Mouse (Mus musculus): Measurements from ENCODE around the gene Il25. TPM values are rescaled to one million over a fixed set of nuclear protein-coding genes. Genes with fewer than 3 reads are reported as not detected.

Gene Il25
- total RNA-seq, 2 experiments from 2014 or later = not detected

DNA sequence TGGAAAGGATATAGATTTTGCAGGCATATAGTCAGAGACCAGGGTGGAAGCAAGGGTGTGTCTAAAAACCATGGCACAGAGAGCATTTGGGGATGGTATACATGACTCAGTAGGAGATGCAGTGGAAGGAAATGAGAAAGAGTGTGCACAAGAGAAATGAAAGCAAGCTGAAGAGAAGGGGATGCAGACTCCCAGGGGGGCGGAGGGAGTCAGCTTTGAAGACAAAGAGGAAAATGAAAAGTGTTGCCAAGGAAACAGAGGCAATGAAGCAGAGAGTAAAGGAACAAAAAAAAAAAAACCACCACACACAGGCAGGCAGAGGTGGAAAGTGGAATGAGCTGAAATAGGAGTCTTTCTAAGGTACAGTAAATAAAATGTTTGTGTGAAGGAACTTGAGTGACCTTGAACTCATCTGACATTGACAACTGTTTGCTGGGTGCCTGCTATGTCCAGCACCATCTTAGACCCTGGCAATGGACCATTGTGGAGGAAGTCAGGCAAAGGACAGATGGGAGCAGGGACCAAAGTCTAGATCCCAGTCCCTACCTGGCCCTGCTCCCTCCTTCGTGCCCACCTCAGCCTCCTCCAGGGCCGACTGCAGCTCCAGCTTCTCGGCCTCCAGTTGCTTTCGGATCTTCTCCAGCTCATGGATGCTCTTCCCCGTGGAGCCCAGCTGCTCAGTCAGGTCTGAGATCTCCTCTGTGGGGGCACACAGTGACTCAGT is 41.7 kb downstream of the Il25 start:
- ATAC-seq (replicated peaks; ENCODE audit: low FRiP score, poor library complexity, severe bottlenecking) = no peak

DNA sequence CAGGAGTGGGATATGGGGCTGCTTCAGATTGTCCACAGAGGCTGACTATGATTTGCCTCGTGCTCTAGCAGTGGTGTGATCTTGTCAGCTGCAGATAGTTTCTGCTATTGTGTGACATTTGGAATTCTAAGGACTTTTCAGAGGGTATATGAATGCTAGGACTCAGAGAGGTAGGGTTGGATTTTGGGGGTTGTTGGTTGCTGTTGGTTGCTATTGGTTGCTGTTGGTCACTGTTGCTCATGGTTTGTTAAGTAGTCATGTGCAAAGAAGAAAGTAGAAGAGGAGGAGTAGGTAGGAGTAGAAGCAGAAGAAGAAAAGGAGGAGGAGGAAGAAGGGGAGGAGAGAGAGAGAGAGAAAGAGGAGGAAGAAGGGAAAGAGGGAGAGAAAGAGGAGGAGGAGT is 44.1 kb downstream of the Il25 start, which contains the start of gene Gm17428:
Gene Gm17428, plus strand, starts transcription at position 301 of the 400 bp plus-strand sequence.
- no peak for ATAC-seq (replicated peaks; ENCODE audit: low FRiP score, poor library complexity, severe bottlenecking)

DNA sequence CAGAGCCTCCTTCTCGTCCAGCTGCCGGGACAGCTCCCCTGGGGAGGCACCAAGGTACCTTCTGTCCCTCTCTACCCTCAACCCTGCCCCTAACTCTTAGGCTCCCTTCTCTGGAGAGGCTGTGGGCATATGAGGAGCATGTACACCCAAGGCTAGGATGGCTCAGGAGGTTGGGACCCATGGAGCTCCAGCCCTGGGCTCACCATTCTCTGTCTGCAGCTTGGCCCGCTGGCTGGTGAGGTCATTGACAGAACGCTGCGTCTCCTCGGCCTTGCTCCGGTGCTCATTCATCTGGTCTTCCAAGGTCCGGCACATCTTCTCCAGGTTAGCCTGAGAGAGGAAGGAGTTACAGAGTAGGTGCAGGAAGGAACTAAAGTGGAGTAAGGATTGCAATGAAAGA is 46.2 kb downstream of the Il25 start:
- no peak for ATAC-seq (replicated peaks; ENCODE audit: low FRiP score, poor library complexity, severe bottlenecking)

DNA sequence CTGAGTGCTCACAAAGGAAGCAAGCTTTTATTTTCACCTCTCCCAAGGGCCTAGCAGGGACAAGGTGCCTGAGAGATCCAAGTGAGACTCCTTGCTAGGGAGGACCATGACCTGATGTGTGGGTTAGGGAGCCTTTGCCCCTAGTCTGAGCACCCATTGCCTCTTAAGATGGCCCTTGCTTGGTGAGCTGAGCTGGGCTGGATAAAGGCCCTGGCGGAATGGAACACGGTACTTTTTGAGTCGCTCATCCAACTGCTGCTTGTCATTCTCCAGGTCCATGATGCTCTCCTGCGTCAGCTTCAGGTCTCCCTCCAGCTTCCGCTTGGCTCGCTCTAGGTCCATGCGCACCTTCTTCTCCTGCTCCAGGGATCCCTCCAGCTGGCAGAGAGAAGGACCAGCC is 49.4 kb downstream of the Il25 start:
- no peak for ATAC-seq (replicated peaks; ENCODE audit: low FRiP score, poor library complexity, severe bottlenecking)

Other genes with a start within 250 kb of the Il25 start
- gene 1700123O20Rik, start 246.5 kb upstream of the Il25 start, total RNA-seq (2015; ENCODE audit: low replicate concordance) = 22.7 and 25.5 TPM in 2 replicates
- gene 1700123O20Rik, start 246.5 kb upstream of the Il25 start, total RNA-seq (2017; ENCODE audit: low replicate concordance) = 18.1 and 25.8 TPM in 2 replicates
- 173 and 217 TPM in 2 replicates for gene Acin1, start 245.8 kb upstream of the Il25 start, total RNA-seq (2015; ENCODE audit: low replicate concordance)
- 369 and 562 TPM in 2 replicates for gene Acin1, start 245.8 kb upstream of the Il25 start, total RNA-seq (2017; ENCODE audit: low replicate concordance)
- not detected in 2 replicates for gene Gm29776, start 233.9 kb upstream of the Il25 start, total RNA-seq (2015; ENCODE audit: low replicate concordance)
- not detected in 2 replicates for gene Gm29776, start 233.9 kb upstream of the Il25 start, total RNA-seq (2017; ENCODE audit: low replicate concordance)
- 22.4 and 29.4 TPM in 2 replicates for gene Cebpe, start 220.5 kb upstream of the Il25 start, total RNA-seq (2015; ENCODE audit: low replicate concordance)
- gene Cebpe, start 220.5 kb upstream of the Il25 start, total RNA-seq (2017; ENCODE audit: low replicate concordance) = 27.7 and 53.0 TPM in 2 replicates
- 7.7 and 10.8 TPM in 2 replicates for gene Slc7a8, start 150.7 kb upstream of the Il25 start, total RNA-seq (2015; ENCODE audit: low replicate concordance)
- gene Slc7a8, start 150.7 kb upstream of the Il25 start, total RNA-seq (2017; ENCODE audit: low replicate concordance) = 1.4 and 1.8 TPM in 2 replicates
- not detected in 2 replicates for gene Rnf212b, start 118.6 kb upstream of the Il25 start, total RNA-seq (2015; ENCODE audit: low replicate concordance)
- gene Rnf212b, start 118.6 kb upstream of the Il25 start, total RNA-seq (2017; ENCODE audit: low replicate concordance) = 1.0 TPM in 1 of 2 replicates, not detected in the other
- 0.63 TPM in 1 of 2 replicates, not detected in the other for gene Homez, start 61.7 kb upstream of the Il25 start, total RNA-seq (2015; ENCODE audit: low replicate concordance)
- 2.5 and 5.6 TPM in 2 replicates for gene Homez, start 61.7 kb upstream of the Il25 start, total RNA-seq (2017; ENCODE audit: low replicate concordance)
- 1.9 TPM in 1 of 2 replicates, not detected in the other for gene Ppp1r3e, start 55.1 kb upstream of the Il25 start, total RNA-seq (2015; ENCODE audit: low replicate concordance)
- gene Ppp1r3e, start 55.1 kb upstream of the Il25 start, total RNA-seq (2017; ENCODE audit: low replicate concordance) = 0.70 and 3.7 TPM in 2 replicates
- 0.77 and 0.84 TPM in 2 replicates for gene Bcl2l2, start 49.3 kb upstream of the Il25 start, total RNA-seq (2015; ENCODE audit: low replicate concordance)
- gene Bcl2l2, start 49.3 kb upstream of the Il25 start, total RNA-seq (2017; ENCODE audit: low replicate concordance) = 1.0 and 4.6 TPM in 2 replicates
- not detected in 2 replicates for gene Gm20521, start 49.3 kb upstream of the Il25 start, total RNA-seq (2015; ENCODE audit: low replicate concordance)
- gene Gm20521, start 49.3 kb upstream of the Il25 start, total RNA-seq (2017; ENCODE audit: low replicate concordance) = not detected in 2 replicates
- 26.3 and 41.1 TPM in 2 replicates for gene Pabpn1, start 40.2 kb upstream of the Il25 start, total RNA-seq (2015; ENCODE audit: low replicate concordance)
- gene Pabpn1, start 40.2 kb upstream of the Il25 start, total RNA-seq (2017; ENCODE audit: low replicate concordance) = 54.6 and 55.9 TPM in 2 replicates
- 1.5 TPM in 1 of 2 replicates, not detected in the other for gene Slc22a17, start 19.6 kb upstream of the Il25 start, total RNA-seq (2015; ENCODE audit: low replicate concordance)
- 0.60 TPM in 1 of 2 replicates, not detected in the other for gene Slc22a17, start 19.6 kb upstream of the Il25 start, total RNA-seq (2017; ENCODE audit: low replicate concordance)
- gene Efs, start 6.6 kb upstream of the Il25 start, total RNA-seq (2015; ENCODE audit: low replicate concordance) = not detected in 2 replicates
- gene Efs, start 6.6 kb upstream of the Il25 start, total RNA-seq (2017; ENCODE audit: low replicate concordance) = not detected in 2 replicates
- not detected in 2 replicates for gene Cmtm5, start 3.6 kb downstream of the Il25 start, total RNA-seq (2015; ENCODE audit: low replicate concordance)
- not detected in 2 replicates for gene Cmtm5, start 3.6 kb downstream of the Il25 start, total RNA-seq (2017; ENCODE audit: low replicate concordance)
- not detected in 2 replicates for gene Myh6, start 34.2 kb downstream of the Il25 start, total RNA-seq (2015; ENCODE audit: low replicate concordance)
- not detected in 2 replicates for gene Myh6, start 34.2 kb downstream of the Il25 start, total RNA-seq (2017; ENCODE audit: low replicate concordance)
- gene Gm17428, start 44.2 kb downstream of the Il25 start, total RNA-seq (2015; ENCODE audit: low replicate concordance) = not detected in 2 replicates
- gene Gm17428, start 44.2 kb downstream of the Il25 start, total RNA-seq (2017; ENCODE audit: low replicate concordance) = not detected in 2 replicates
- not detected in 2 replicates for gene Myh7, start 61.9 kb downstream of the Il25 start, total RNA-seq (2015; ENCODE audit: low replicate concordance)
- gene Myh7, start 61.9 kb downstream of the Il25 start, total RNA-seq (2017; ENCODE audit: low replicate concordance) = not detected in 2 replicates
- 16.3 and 20.6 TPM in 2 replicates for gene Ngdn, start 82.8 kb downstream of the Il25 start, total RNA-seq (2015; ENCODE audit: low replicate concordance)
- 6.0 and 11.4 TPM in 2 replicates for gene Ngdn, start 82.8 kb downstream of the Il25 start, total RNA-seq (2017; ENCODE audit: low replicate concordance)
- gene Zfhx2, start 159.6 kb downstream of the Il25 start, total RNA-seq (2015; ENCODE audit: low replicate concordance) = 1.3 and 1.7 TPM in 2 replicates
- gene Zfhx2, start 159.6 kb downstream of the Il25 start, total RNA-seq (2017; ENCODE audit: low replicate concordance) = 0.34 and 0.42 TPM in 2 replicates
- 0.19 and 1.7 TPM in 2 replicates for gene Thtpa, start 162.1 kb downstream of the Il25 start, total RNA-seq (2015; ENCODE audit: low replicate concordance)
- 1.4 and 1.6 TPM in 2 replicates for gene Thtpa, start 162.1 kb downstream of the Il25 start, total RNA-seq (2017; ENCODE audit: low replicate concordance)
- 1.7 and 5.9 TPM in 2 replicates for gene Ap1g2, start 173.9 kb downstream of the Il25 start, total RNA-seq (2015; ENCODE audit: low replicate concordance)
- gene Ap1g2, start 173.9 kb downstream of the Il25 start, total RNA-seq (2017; ENCODE audit: low replicate concordance) = 2.5 and 3.7 TPM in 2 replicates
- not detected in 2 replicates for gene Jph4, start 184.2 kb downstream of the Il25 start, total RNA-seq (2015; ENCODE audit: low replicate concordance)
- not detected in 2 replicates for gene Jph4, start 184.2 kb downstream of the Il25 start, total RNA-seq (2017; ENCODE audit: low replicate concordance)

Measured in erythroblast, adult 5-6 weeks (primary cell).